Comparison of ENCODE assay signal across 14 mouse cellular contexts in genomic region chr6:112495219-112495618, GRCm38 (mm10). TPM values are rescaled to one million over a fixed set of nuclear protein-coding genes. Genes with fewer than 3 reads are reported as not detected.
DNase-seq lines count a peak whose midpoint lies in the region; ATAC-seq and TF ChIP-seq lines count a peak whose summit lies in the region.
"Had no signal": no experiment of that assay in that cellular context is flagged by ENCODE, and none has a peak within 500 bp of the region (broad histone marks: within the 10 kb centered on the region; RNA-seq: fewer than 3 reads in every experiment).

No protein-coding gene starts in this region.

- peaks cover 15% of the 10 kb centered on the region for H3K4me1 ChIP-seq in liver, adult 2 months (ENCODE audit: control insufficient read depth, insufficient read depth, low read length)
- 0 out of 2 replicates have a peak, but pooled peaks cover 7% of the 10 kb centered on the region for H3K4me1 ChIP-seq in stomach, embryonic 16.5 days (ENCODE audit: control insufficient read depth, insufficient read depth, low read length)
- H3K4me1 ChIP-seq in hindbrain, postnatal 0 days (ENCODE audit: insufficient read depth, low read length), result no peaks in the 10 kb centered on the region

- H3K4me2 ChIP-seq in stomach, embryonic 16.5 days (ENCODE audit: low read depth, low read length), result no peak overlapping the region
- H3K4me2 ChIP-seq in hindbrain, postnatal 0 days (ENCODE audit: low read depth, low read length), result no peak overlapping the region
- H3K4me2 ChIP-seq: forebrain, embryonic 12.5 days; midbrain, embryonic 13.5 days had no signal

- 65% methylated on average over 4 of the region's 4 CpGs for WGBS in liver, adult 2 months
- 30% methylated on average over 4 of the region's 4 CpGs for WGBS in large intestine, adult 2 months
- 42% methylated on average over 4 of the region's 4 CpGs for WGBS in stomach, embryonic 16.5 days
- 68% methylated on average over 4 of the region's 4 CpGs for WGBS in hindbrain, postnatal 0 days

- no peaks in the 10 kb centered on the region for H3K9me3 ChIP-seq in stomach, embryonic 16.5 days (replicated peaks; ENCODE audit: control insufficient read depth, low read length)
- H3K9me3 ChIP-seq in hindbrain, postnatal 0 days (ENCODE audit: low read length), result no peaks in the 10 kb centered on the region
- H3K9me3 ChIP-seq: forebrain, embryonic 12.5 days; midbrain, embryonic 13.5 days had no signal

- no peak overlapping the region for H3K9ac ChIP-seq in liver, adult 2 months (ENCODE audit: low read depth, low read length)
- H3K9ac ChIP-seq in stomach, embryonic 16.5 days (ENCODE audit: low read length), result no peak overlapping the region
- H3K9ac ChIP-seq in hindbrain, postnatal 0 days (replicated peaks; ENCODE audit: low read length), result no peak overlapping the region
- H3K9ac ChIP-seq: forebrain, embryonic 12.5 days; liver, embryonic 14.5 days; midbrain, embryonic 13.5 days had no signal

- no peak overlapping the region for H3K4me3 ChIP-seq in liver, adult 2 months (ENCODE audit: insufficient read depth, low read depth, low read length)
- no peak overlapping the region for H3K4me3 ChIP-seq in stomach, embryonic 16.5 days (replicated peaks; ENCODE audit: low read length)
- no peak overlapping the region for H3K4me3 ChIP-seq in hindbrain, postnatal 0 days (ENCODE audit: low read length)
- H3K4me3 ChIP-seq: forebrain, embryonic 12.5 days; midbrain, embryonic 13.5 days had no signal

- no peak for TF ChIP-seq POLR2A in liver, adult 2 months (IDR thresholded peaks at IDR 0.05; ENCODE audit: extremely low read depth, insufficient read depth, low read length)

- H3K27me3 ChIP-seq in liver, adult 2 months (ENCODE audit: control insufficient read depth, insufficient read depth, low read length), result no peaks in the 10 kb centered on the region
- H3K27me3 ChIP-seq in stomach, embryonic 16.5 days (ENCODE audit: control insufficient read depth, insufficient read depth, low read length), result peaks cover 5% of the 10 kb centered on the region
- H3K27me3 ChIP-seq in hindbrain, postnatal 0 days (ENCODE audit: insufficient read depth, low read length), result no peaks in the 10 kb centered on the region

- peak; percentile 23 for DNase-seq in liver, adult 2 months (ENCODE audit: extremely low read depth, low read depth, low spot score)
- DNase-seq in liver, result no peak
- peak; percentile 27 for DNase-seq in embryo, embryonic 9.5 days (ENCODE audit: extremely low spot score)
- peak; percentile 25 for DNase-seq in large intestine, adult 2 months (ENCODE audit: low read depth, low spot score)
- no peak for DNase-seq in heart, adult 9 months (ENCODE audit: low spot score in 2 of 2)
- DNase-seq in hindbrain, postnatal 0 days (ENCODE audit: low spot score), result no peak
- DNase-seq: cerebellum, adult 11-12 months; gastrocnemius, postnatal 10 days; thymus, postnatal 14 days had no signal

- no peak overlapping the region for H3K27ac ChIP-seq in liver, adult 2 months (replicated peaks; ENCODE audit: insufficient read depth, low read depth, low read length)
- H3K27ac ChIP-seq in stomach, embryonic 16.5 days (ENCODE audit: low read length), result no peak overlapping the region
- H3K27ac ChIP-seq in hindbrain, postnatal 0 days, result no peak overlapping the region
- H3K27ac ChIP-seq: forebrain, embryonic 12.5 days; liver, embryonic 14.5 days; midbrain, embryonic 13.5 days had no signal

- no peaks in the 10 kb centered on the region for H3K36me3 ChIP-seq in liver, adult 2 months (ENCODE audit: control insufficient read depth, insufficient read depth, low read length)
- no peaks in the 10 kb centered on the region for H3K36me3 ChIP-seq in stomach, embryonic 16.5 days (ENCODE audit: control insufficient read depth, insufficient read depth, low read length)
- no peaks in the 10 kb centered on the region for H3K36me3 ChIP-seq in hindbrain, postnatal 0 days (ENCODE audit: insufficient read depth, low read length)
- H3K36me3 ChIP-seq: forebrain, embryonic 12.5 days; midbrain, embryonic 13.5 days had no signal

- no peaks in the 10 kb centered on the region for H3K79me2 ChIP-seq in liver, adult 2 months (ENCODE audit: control insufficient read depth, insufficient read depth, low read length)

- ATAC-seq in stomach, embryonic 16.5 days (ENCODE audit: insufficient read depth, low FRiP score), result peak; percentile 64; the same call in 1 of the 2 replicates
- ATAC-seq in hindbrain, postnatal 0 days, result no peak
- ATAC-seq: midbrain, embryonic 13.5 days had no signal

- TF ChIP-seq CTCF in liver, adult 2 months (IDR thresholded peaks at IDR 0.05; ENCODE audit: low read depth, low read length), result no peak
- TF ChIP-seq CTCF in hindbrain, postnatal 0 days (IDR thresholded peaks at IDR 0.05; ENCODE audit: low read depth), result no peak

RNA-seq across cellular contexts. Expression of gene Oxtr, which starts 5.5 kb away (rescaled TPM):
- total RNA-seq in liver, adult 2 months (2014; rRNA removed), result 0.34 TPM in 1 of 2 replicates, not detected in the other
- not detected in 2 replicates for polyA plus RNA-seq in liver, adult 2 months (2012; rRNA removed)
- polyA plus RNA-seq in large intestine, adult 2 months (2012; rRNA removed), result 0.62 and 1.3 TPM in 2 replicates
- 0.32 and 0.35 TPM in 2 replicates for polyA plus RNA-seq in stomach, embryonic 16.5 days (2015; fragmentation: Nextera tagmentation; extraction: Ambion mirVana)
- total RNA-seq in hindbrain, postnatal 0 days (2014; rRNA removed), result 5.2 and 8.4 TPM in 2 replicates
- polyA plus RNA-seq in hindbrain, postnatal 0 days (2015; fragmentation: Nextera tagmentation; extraction: Ambion mirVana), result 2.2 and 2.7 TPM in 2 replicates

RNA-seq across cellular contexts. Expression of gene Cav3, which starts 35.9 kb away (rescaled TPM):
- 0.18 TPM in 1 of 2 replicates, not detected in the other for total RNA-seq in liver, adult 2 months (2014; rRNA removed)
- not detected in 2 replicates for polyA plus RNA-seq in liver, adult 2 months (2012; rRNA removed)
- 6.8 and 7.8 TPM in 2 replicates for polyA plus RNA-seq in large intestine, adult 2 months (2012; rRNA removed)
- polyA plus RNA-seq in stomach, embryonic 16.5 days (2015; fragmentation: Nextera tagmentation; extraction: Ambion mirVana), result 2.0 and 14.6 TPM in 2 replicates
- not detected in 2 replicates for total RNA-seq in hindbrain, postnatal 0 days (2014; rRNA removed)
- 0.16 TPM in 1 of 2 replicates, not detected in the other for polyA plus RNA-seq in hindbrain, postnatal 0 days (2015; fragmentation: Nextera tagmentation; extraction: Ambion mirVana)
- polyA plus RNA-seq: hindbrain, embryonic 11.5 days; liver, embryonic 14.5 days; midbrain, embryonic 13.5 days had no signal

Comparison
In these comparisons a context has a peak if more than half of its experiments do, and no peak if none do; other contexts are left out.
1. DNase-seq: peak in liver, adult 2 months (single experiment), embryo, embryonic 9.5 days (single experiment) and large intestine, adult 2 months (single experiment); none in liver (single experiment), heart, adult 9 months (0 of 2) and hindbrain, postnatal 0 days (single experiment).